Mouse (Mus musculus): ENCODE measurements around the gene Magohb. TPM values are rescaled to one million over a fixed set of nuclear protein-coding genes. Genes with fewer than 3 reads are reported as not detected.

Gene Magohb
- total RNA-seq, 2 experiments from 2014 or later = 7.3 to 9.6 TPM

DNA sequence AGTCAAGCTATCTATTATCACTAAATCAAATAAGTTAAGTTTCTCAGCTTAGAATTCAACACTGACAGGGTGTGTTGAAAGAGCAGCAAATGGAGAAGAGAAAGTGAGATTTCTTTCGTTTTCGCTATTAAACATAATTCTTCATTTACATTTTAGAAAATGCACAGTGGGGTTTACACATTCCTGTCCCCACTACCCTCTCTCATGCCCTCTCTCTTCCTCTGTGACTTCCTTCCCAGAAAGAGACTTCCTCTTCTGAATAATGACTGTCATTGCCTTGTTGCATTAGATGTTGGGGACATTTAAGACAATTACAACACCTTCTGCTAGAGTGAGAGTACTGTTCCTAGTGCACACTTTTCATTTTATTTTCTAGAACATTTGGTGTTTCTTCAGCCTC lies 23.4 kb downstream of the Magohb start:
- intact Hi-C loops (cut with DNase I) = no loop called here
- no peak for DNase-seq (ENCODE audit: low spot score in 2 of 2)

DNA sequence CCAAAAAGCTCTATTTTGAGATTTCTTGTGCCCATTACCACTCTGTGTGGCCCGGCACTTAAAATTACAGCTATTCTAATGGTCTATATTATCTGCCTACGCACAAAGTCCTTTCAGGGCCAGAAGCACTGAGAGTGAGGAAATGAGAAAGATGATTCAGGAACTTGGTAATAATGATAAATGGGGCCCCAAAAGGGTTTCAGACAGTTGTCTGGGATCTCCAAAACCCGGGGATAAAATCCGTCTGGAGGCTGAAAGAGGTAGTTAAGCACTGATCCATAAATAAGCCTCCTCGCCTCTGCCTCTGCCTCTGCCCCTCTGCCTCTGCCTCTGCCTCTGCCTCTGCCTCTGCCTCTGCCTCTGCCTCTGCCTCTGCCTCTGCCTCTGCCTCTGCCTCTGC lies 28.9 kb downstream of the Magohb start:
- DNase-seq (ENCODE audit: low spot score in 2 of 2) = no peak
- intact Hi-C loops (cut with DNase I) = no loop called here

DNA sequence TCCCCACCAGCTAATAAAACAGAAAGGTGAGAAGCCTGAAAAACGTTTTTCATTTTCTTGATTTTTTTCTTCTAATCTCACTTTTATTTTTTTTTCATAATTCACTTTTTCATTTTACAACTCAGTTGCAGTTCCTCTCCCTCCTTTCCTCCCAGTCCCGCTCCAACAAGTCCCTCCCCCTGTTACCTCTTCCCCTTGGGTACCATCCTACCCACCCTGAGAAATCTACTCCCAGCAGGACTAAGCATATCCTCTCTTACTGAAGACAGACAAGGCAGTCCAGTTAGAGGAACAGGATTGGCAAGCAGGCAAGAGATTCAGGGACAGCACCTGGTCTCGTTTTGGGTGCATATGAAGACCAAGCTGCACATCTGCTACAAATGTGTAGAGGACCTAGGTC lies 30.3 kb downstream of the Magohb start:
- no peak for DNase-seq (ENCODE audit: low spot score in 2 of 2)
- intact Hi-C loops (cut with DNase I) = no loop called here

DNA sequence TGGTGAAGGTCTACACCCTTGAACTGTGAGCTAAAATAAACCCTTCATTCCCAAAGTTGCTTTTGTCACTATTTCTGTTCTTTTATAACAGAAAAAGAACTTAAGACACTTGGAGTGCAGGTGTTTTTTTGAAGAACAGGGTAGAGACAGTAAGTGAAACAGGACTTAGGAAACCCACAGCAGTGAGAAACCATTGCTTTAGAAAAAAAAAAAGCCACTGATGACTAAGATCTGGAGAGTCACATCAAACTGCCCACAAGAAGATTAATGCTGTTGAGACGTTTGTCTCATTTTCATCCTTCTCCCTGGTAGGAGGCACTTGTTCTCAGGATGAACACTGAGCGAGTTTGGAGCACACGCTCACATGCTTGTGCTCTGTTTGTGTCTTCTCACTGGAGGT lies 31.0 kb downstream of the Magohb start:
- DNase-seq (ENCODE audit: low spot score in 2 of 2) = no peak
- intact Hi-C loops (cut with DNase I) = no loop called here

DNA sequence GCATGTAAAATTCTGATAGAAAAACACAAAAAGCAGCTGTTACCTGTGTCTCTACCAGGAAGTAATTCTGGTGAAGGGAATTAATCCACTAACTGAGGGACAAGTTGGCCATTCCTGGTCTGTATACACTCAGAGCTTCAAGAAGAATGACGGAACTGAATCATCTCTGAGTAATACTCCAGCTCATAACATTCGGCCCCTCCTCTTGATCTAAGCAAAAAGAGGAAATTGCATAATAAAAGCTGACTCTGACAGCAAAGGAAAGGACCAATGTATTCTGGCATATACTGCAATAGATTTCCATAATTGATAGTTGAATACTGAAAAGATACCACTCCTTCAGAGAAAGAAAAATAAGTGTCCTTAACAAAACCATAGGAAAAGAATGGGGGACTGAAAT lies 45.8 kb downstream of the Magohb start, which contains the start of gene Klra2:
Gene Klra2 (minus strand): TSS at position 157 of the 400 bp plus-strand sequence.
- intact Hi-C loops (cut with DNase I) = no loop called here
- no peak for DNase-seq (ENCODE audit: low spot score in 2 of 2)

DNA sequence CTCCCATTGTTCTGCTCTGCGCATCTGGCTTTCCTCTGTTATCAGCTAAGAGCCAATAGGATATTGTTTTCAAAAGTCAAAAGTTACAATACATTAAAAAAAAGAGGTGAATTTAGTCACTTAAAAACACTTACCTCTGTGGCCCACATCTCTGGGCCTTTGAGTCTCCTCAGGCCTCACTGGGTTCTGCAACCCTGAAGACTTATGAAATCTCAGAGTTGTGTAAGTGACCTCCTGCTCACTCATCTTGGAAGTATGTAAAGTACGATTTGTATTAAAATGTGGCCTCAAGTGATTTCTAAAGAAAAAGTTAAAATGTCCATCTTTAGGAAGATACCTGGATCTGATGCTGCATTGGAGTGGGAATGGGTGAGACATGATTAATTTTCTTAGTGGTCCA lies 48.0 kb downstream of the Magohb start:
- no peak for DNase-seq (ENCODE audit: low spot score in 2 of 2)
- intact Hi-C loops (cut with DNase I) = no loop called here

Other genes starting within 250 kb of the Magohb start
- gene Klra2, start 45.9 kb downstream of the Magohb start, total RNA-seq (2021) = under 1 TPM in 1 of 2 experiments, not detected in 1; 0.20 TPM
- under 1 TPM in 1 of 2 experiments, not detected in 1; 0.34 TPM for gene Styk1, start 60.4 kb upstream of the Magohb start, total RNA-seq (2021)
- 10 to 100 TPM; 40.9 to 44.5 TPM for gene Ybx3, start 95.2 kb upstream of the Magohb start, total RNA-seq (2021)
- not detected for gene 5430401F13Rik, start 193.2 kb upstream of the Magohb start, total RNA-seq (2021)
- gene Gm6619, start 193.2 kb upstream of the Magohb start, total RNA-seq (2021) = not detected

Data from left cerebral cortex, postnatal 36 days (tissue).